Comparison of ENCODE assay signal across 16 mouse cellular contexts in the genomic region with DNA sequence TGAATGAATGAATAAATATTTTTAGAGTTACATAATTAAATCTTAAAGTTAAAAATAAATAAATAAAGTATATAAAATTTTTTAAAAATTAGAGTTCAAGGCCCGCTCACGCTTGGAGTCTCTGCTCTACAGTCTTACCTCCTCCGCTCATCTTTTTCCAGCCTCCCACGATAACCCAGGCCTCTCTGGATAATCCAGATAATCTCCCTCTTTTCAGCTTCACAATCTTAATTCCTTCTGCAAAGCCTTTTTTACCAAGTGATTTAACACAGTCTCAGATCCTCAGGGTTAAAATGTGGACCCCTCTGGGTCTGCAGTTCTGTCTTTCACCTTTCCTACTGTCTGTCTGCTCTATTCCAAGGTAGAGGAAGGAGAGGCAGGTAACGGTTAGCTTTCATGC.
"Had no signal": no experiment of that assay in that cellular context is flagged by ENCODE, and none has a peak within 500 bp of the region (broad histone marks: within the 10 kb centered on the region; RNA-seq: fewer than 3 reads in every experiment).

No protein-coding gene starts in this region.

- H3K36me3 ChIP-seq: neural tube, embryonic 12.5 days; neural tube, embryonic 13.5 days; neural tube, embryonic 15.5 days; stomach, embryonic 15.5 days had no signal

- H3K9ac ChIP-seq: neural tube, embryonic 12.5 days; neural tube, embryonic 13.5 days; neural tube, embryonic 15.5 days; stomach, embryonic 15.5 days had no signal

- H3K27me3 ChIP-seq: neural tube, embryonic 12.5 days; stomach, embryonic 15.5 days had no signal

- H3K4me3 ChIP-seq: neural tube, embryonic 12.5 days; neural tube, embryonic 13.5 days; neural tube, embryonic 15.5 days; stomach, embryonic 15.5 days had no signal

- H3K4me1 ChIP-seq: neural tube, embryonic 12.5 days; neural tube, embryonic 13.5 days; neural tube, embryonic 15.5 days; stomach, embryonic 15.5 days had no signal

- H3K4me2 ChIP-seq: neural tube, embryonic 12.5 days; neural tube, embryonic 13.5 days; neural tube, embryonic 15.5 days; stomach, embryonic 15.5 days had no signal

- DNase-seq: right cerebral cortex, adult 18-20 months; right cerebral cortex, postnatal 14 days; right cerebral cortex, postnatal 25 days; right cerebral cortex, postnatal 4 days; spleen, adult 18-20 months; thymus, adult 18-20 months; thymus, adult 2 months; thymus, postnatal 14 days; thymus, postnatal 25 days; thymus, postnatal 36 days; thymus, postnatal 4 days had no signal

- H3K9me3 ChIP-seq: neural tube, embryonic 12.5 days; neural tube, embryonic 13.5 days; neural tube, embryonic 15.5 days; stomach, embryonic 15.5 days had no signal

- H3K27ac ChIP-seq: neural tube, embryonic 12.5 days; neural tube, embryonic 13.5 days; neural tube, embryonic 15.5 days; stomach, embryonic 15.5 days; stomach, postnatal 0 days had no signal
